Mouse (Mus musculus): Measurements from ENCODE around the gene Scgb2b26.
"Not testable (repeated sequence)": the region's sequence is repeated elsewhere in the genome, so short reads cannot be mapped to it uniquely, and the experiment has no call there.

Gene Scgb2b26

GRCm38 (mm10) chr7:33944940-33945339 lies at the start of gene Scgb2b26:
Gene Scgb2b26, minus strand, starts transcription at chr7:33945040.
- no peak for DNase-seq (ENCODE audit: low spot score)

GRCm38 (mm10) chr7:33982281-33982680 lies 37.4 kb upstream of the Scgb2b26 start:
- not testable (repeated sequence) for DNase-seq (ENCODE audit: low spot score)

- DNase-seq (ENCODE audit: low spot score), result no peak
Observed at GRCm38 (mm10) chr7:33902982-33903381, 41.9 kb downstream of the Scgb2b26 start.

GRCm38 (mm10) chr7:33900803-33901202 lies 44.0 kb downstream of the Scgb2b26 start:
- DNase-seq (ENCODE audit: low spot score), result no peak

GRCm38 (mm10) chr7:33900007-33900406 lies 44.8 kb downstream of the Scgb2b26 start:
- DNase-seq (ENCODE audit: low spot score), result no peak

Data from testis, postnatal 14 days (tissue).